Mouse (Mus musculus): ENCODE measurements around the gene Gpr176. TPM values are rescaled to one million over a fixed set of nuclear protein-coding genes. Genes with fewer than 3 reads are reported as not detected.

Gpr176 gene
- total RNA-seq, 1 experiment: 0.22 TPM

DNA sequence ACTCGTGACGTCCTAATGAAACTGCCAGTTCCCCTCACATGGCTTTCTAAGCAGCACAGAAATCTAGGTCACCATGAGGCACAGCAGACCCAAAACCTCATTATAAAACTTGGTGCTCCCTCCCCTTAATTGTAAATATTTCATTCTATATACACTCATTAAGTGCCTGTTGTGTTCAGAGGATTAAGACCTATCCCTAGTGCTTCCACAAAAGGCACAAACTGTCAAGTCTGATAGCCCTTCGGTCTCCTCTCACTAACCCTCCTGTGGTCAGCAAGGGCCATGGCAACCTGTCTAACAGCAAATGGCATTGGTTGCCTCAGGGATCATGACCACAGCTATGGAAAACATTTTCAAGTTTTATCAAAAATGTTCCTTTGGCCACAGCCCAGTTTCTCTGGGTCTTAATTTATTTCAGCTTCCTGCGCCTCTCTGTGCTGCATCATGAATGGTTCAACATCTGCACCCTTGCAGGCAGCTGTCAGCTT lies 19.3 kb downstream of the Gpr176 start:
- no peak overlapping the region for H3K27ac ChIP-seq (ENCODE audit: insufficient read depth, low read depth, low read length, poor library complexity, severe bottlenecking)
- H3K4me3 ChIP-seq (ENCODE audit: insufficient read depth in 1 of 2, low read depth in 1 of 2, low read length in 2 of 2, poor library complexity in 1 of 2, severe bottlenecking in 1 of 2): no peak overlapping the region
- no peak for TF ChIP-seq ZNF384 (IDR thresholded peaks at IDR 0.05; ENCODE audit: low read depth, low read length)
- TF ChIP-seq MAFK (IDR thresholded peaks at IDR 0.05; ENCODE audit: insufficient read depth, low read depth, low read length): no peak
- TF ChIP-seq HCFC1 (IDR thresholded peaks at IDR 0.05; ENCODE audit: borderline replicate concordance, insufficient read depth, low read length): no peak
- TF ChIP-seq CHD2 (IDR thresholded peaks at IDR 0.05; ENCODE audit: low read depth, low read length): no peak
- no peak for TF ChIP-seq ZC3H11A (IDR thresholded peaks at IDR 0.05; ENCODE audit: borderline replicate concordance, low read depth, low read length)
- H3K9ac ChIP-seq (ENCODE audit: insufficient read depth, low read depth, low read length, poor library complexity, severe bottlenecking): no peak overlapping the region
- no peaks in the 10 kb centered on the region for H3K36me3 ChIP-seq (ENCODE audit: control insufficient read depth, insufficient read depth, low read length, poor library complexity, severe bottlenecking)
- H3K9me3 ChIP-seq (ENCODE audit: control insufficient read depth, insufficient read depth, low read depth, low read length): no peaks in the 10 kb centered on the region
- in situ Hi-C loops (cut with MboI; ENCODE audit: low sequenced_read_pairs in 2 of 2, unreplicated experiment in 2 of 2): no loop called here
- H3K4me1 ChIP-seq (ENCODE audit: control insufficient read depth in 2 of 2, insufficient read depth in 2 of 2, low read length in 2 of 2, poor library complexity in 1 of 2): no peaks in the 10 kb centered on the region
- no peak for DNase-seq (ENCODE audit: low read depth, low spot score)

DNA sequence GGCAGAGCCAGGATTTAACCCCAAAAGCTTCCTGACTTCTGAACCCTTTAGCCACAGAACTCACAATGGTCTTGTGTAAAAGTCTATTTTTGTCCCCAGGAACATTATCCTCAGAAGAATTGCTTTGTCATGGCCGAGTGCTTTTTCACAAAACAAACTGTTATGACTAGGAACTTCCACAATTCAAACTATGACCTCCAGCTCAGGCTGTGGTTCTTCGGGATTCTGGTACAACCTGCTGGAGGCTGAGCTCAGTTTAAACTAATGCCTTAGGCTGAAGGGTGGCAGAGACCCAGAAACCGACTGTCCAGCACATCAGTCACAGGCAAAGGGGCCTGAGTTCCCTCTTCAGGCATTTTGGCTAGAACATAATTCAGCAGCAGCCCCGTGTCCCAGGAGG lies 19.7 kb downstream of the Gpr176 start:
- in situ Hi-C loops (cut with MboI; ENCODE audit: low sequenced_read_pairs in 2 of 2, unreplicated experiment in 2 of 2): no loop called here
- DNase-seq (ENCODE audit: low read depth, low spot score): no peak
- no peak overlapping the region for H3K27ac ChIP-seq (ENCODE audit: insufficient read depth, low read depth, low read length, poor library complexity, severe bottlenecking)
- H3K9me3 ChIP-seq (ENCODE audit: control insufficient read depth, insufficient read depth, low read depth, low read length): no peaks in the 10 kb centered on the region
- H3K4me1 ChIP-seq (ENCODE audit: control insufficient read depth in 2 of 2, insufficient read depth in 2 of 2, low read length in 2 of 2, poor library complexity in 1 of 2): no peaks in the 10 kb centered on the region
- H3K36me3 ChIP-seq (ENCODE audit: control insufficient read depth, insufficient read depth, low read length, poor library complexity, severe bottlenecking): no peaks in the 10 kb centered on the region
- no peak overlapping the region for H3K4me3 ChIP-seq (ENCODE audit: insufficient read depth in 1 of 2, low read depth in 1 of 2, low read length in 2 of 2, poor library complexity in 1 of 2, severe bottlenecking in 1 of 2)
- TF ChIP-seq ZC3H11A (IDR thresholded peaks at IDR 0.05; ENCODE audit: borderline replicate concordance, low read depth, low read length) (no peak), MAFK (IDR thresholded peaks at IDR 0.05; ENCODE audit: insufficient read depth, low read depth, low read length) (no peak), ZNF384 (IDR thresholded peaks at IDR 0.05; ENCODE audit: low read depth, low read length) (no peak), CHD2 (IDR thresholded peaks at IDR 0.05; ENCODE audit: low read depth, low read length) (no peak), HCFC1 (IDR thresholded peaks at IDR 0.05; ENCODE audit: borderline replicate concordance, insufficient read depth, low read length) (no peak)
- H3K9ac ChIP-seq (ENCODE audit: insufficient read depth, low read depth, low read length, poor library complexity, severe bottlenecking): no peak overlapping the region

DNA sequence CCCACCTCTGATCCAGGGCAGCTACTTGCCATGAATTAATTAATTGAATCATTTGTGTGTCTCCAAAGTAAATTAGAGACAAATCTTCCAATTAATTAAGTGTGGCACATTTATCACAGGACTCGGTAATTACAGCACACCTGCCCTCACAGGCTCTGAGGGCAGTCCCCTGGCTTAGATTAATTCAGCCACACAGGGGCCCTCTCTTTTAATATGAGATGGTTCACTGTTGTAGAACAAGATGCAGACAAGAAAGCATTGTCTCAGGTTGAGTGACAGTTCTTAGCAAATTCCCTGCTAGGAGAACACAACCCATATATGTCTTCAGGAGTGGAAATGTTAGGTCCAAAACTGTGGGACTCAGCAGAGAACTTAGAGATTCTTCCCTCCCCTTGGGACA lies 27.7 kb downstream of the Gpr176 start:
- no peaks in the 10 kb centered on the region for H3K9me3 ChIP-seq (ENCODE audit: control insufficient read depth, insufficient read depth, low read depth, low read length)
- in situ Hi-C loops (cut with MboI; ENCODE audit: low sequenced_read_pairs in 2 of 2, unreplicated experiment in 2 of 2): no loop called here
- H3K4me3 ChIP-seq (ENCODE audit: insufficient read depth in 1 of 2, low read depth in 1 of 2, low read length in 2 of 2, poor library complexity in 1 of 2, severe bottlenecking in 1 of 2): no peak overlapping the region
- no peak overlapping the region for H3K27ac ChIP-seq (ENCODE audit: insufficient read depth, low read depth, low read length, poor library complexity, severe bottlenecking)
- TF ChIP-seq ZC3H11A (IDR thresholded peaks at IDR 0.05; ENCODE audit: borderline replicate concordance, low read depth, low read length) (no peak), HCFC1 (IDR thresholded peaks at IDR 0.05; ENCODE audit: borderline replicate concordance, insufficient read depth, low read length) (no peak), MAFK (IDR thresholded peaks at IDR 0.05; ENCODE audit: insufficient read depth, low read depth, low read length) (no peak), CHD2 (IDR thresholded peaks at IDR 0.05; ENCODE audit: low read depth, low read length) (no peak), ZNF384 (IDR thresholded peaks at IDR 0.05; ENCODE audit: low read depth, low read length) (no peak)
- no peak for DNase-seq (ENCODE audit: low read depth, low spot score)
- H3K4me1 ChIP-seq (ENCODE audit: control insufficient read depth in 2 of 2, insufficient read depth in 2 of 2, low read length in 2 of 2, poor library complexity in 1 of 2): no peaks in the 10 kb centered on the region; a peak in 1 of 4 replicates
- no peaks in the 10 kb centered on the region for H3K36me3 ChIP-seq (ENCODE audit: control insufficient read depth, insufficient read depth, low read length, poor library complexity, severe bottlenecking)
- H3K9ac ChIP-seq (ENCODE audit: insufficient read depth, low read depth, low read length, poor library complexity, severe bottlenecking): no peak overlapping the region

DNA sequence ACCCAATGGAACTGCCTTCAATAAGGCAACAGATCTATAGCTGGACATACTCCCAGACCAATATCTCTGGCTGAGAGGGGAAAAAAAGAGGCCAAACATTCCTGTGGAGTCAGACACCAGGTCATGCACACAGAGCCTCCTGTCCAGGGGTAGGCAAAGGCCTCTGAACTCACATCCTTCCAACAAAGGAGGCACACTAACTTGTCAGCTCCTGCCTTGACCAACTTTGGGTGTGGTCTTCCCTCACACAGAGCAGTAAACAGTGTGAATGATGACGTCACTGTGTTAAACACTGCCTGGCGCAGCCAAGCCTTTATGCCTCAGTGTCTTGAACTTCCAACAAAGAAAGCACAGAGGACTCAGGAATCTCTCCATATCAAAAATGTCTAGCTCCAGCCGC lies 29.3 kb downstream of the Gpr176 start:
- in situ Hi-C loops (cut with MboI; ENCODE audit: low sequenced_read_pairs in 2 of 2, unreplicated experiment in 2 of 2): no loop called here
- TF ChIP-seq HCFC1 (IDR thresholded peaks at IDR 0.05; ENCODE audit: borderline replicate concordance, insufficient read depth, low read length): no peak
- TF ChIP-seq ZC3H11A (IDR thresholded peaks at IDR 0.05; ENCODE audit: borderline replicate concordance, low read depth, low read length): no peak
- TF ChIP-seq MAFK (IDR thresholded peaks at IDR 0.05; ENCODE audit: insufficient read depth, low read depth, low read length): no peak
- no peak for TF ChIP-seq CHD2 (IDR thresholded peaks at IDR 0.05; ENCODE audit: low read depth, low read length)
- no peak for TF ChIP-seq ZNF384 (IDR thresholded peaks at IDR 0.05; ENCODE audit: low read depth, low read length)
- Histone ChIP-seq H3K27ac (ENCODE audit: insufficient read depth, low read depth, low read length, poor library complexity, severe bottlenecking) (no peak overlapping the region), H3K36me3 (ENCODE audit: control insufficient read depth, insufficient read depth, low read length, poor library complexity, severe bottlenecking) (no peaks in the 10 kb centered on the region), H3K9ac (ENCODE audit: insufficient read depth, low read depth, low read length, poor library complexity, severe bottlenecking) (no peak overlapping the region), H3K9me3 (ENCODE audit: control insufficient read depth, insufficient read depth, low read depth, low read length) (no peaks in the 10 kb centered on the region), H3K4me1 (ENCODE audit: control insufficient read depth in 2 of 2, insufficient read depth in 2 of 2, low read length in 2 of 2, poor library complexity in 1 of 2) (no peaks in the 10 kb centered on the region; a peak in 1 of 4 replicates), H3K4me3 (ENCODE audit: insufficient read depth in 1 of 2, low read depth in 1 of 2, low read length in 2 of 2, poor library complexity in 1 of 2, severe bottlenecking in 1 of 2) (no peak overlapping the region)
- DNase-seq (ENCODE audit: low read depth, low spot score): no peak

DNA sequence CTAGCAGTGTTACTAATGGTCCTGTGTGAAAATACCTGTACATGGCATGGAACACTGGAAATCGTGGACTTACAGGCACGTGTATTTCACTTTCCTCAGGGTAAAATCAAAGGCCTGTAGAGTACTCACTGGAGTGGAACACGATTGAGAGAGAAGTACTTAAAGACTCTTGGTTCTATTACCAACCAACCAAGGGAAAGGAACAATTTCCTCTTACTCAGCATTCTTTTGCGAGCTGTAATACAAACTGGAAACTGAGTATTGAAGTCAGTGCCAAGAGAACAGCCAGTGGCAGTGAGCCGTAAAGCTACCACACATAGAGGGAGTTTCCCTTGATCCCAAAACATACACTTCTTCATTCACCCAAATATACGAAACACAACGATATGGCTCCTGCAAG lies 31.9 kb downstream of the Gpr176 start:
- TF ChIP-seq MAFK (IDR thresholded peaks at IDR 0.05; ENCODE audit: insufficient read depth, low read depth, low read length) (no peak), ZNF384 (IDR thresholded peaks at IDR 0.05; ENCODE audit: low read depth, low read length) (no peak), CHD2 (IDR thresholded peaks at IDR 0.05; ENCODE audit: low read depth, low read length) (no peak), ZC3H11A (IDR thresholded peaks at IDR 0.05; ENCODE audit: borderline replicate concordance, low read depth, low read length) (no peak), HCFC1 (IDR thresholded peaks at IDR 0.05; ENCODE audit: borderline replicate concordance, insufficient read depth, low read length) (no peak)
- Histone ChIP-seq H3K9ac (ENCODE audit: insufficient read depth, low read depth, low read length, poor library complexity, severe bottlenecking) (no peak overlapping the region), H3K4me1 (ENCODE audit: control insufficient read depth in 2 of 2, insufficient read depth in 2 of 2, low read length in 2 of 2, poor library complexity in 1 of 2) (no peaks in the 10 kb centered on the region; a peak in 1 of 4 replicates), H3K4me3 (ENCODE audit: insufficient read depth in 1 of 2, low read depth in 1 of 2, low read length in 2 of 2, poor library complexity in 1 of 2, severe bottlenecking in 1 of 2) (no peak overlapping the region), H3K36me3 (ENCODE audit: control insufficient read depth, insufficient read depth, low read length, poor library complexity, severe bottlenecking) (no peaks in the 10 kb centered on the region), H3K27ac (ENCODE audit: insufficient read depth, low read depth, low read length, poor library complexity, severe bottlenecking) (no peak overlapping the region), H3K9me3 (ENCODE audit: control insufficient read depth, insufficient read depth, low read depth, low read length) (no peaks in the 10 kb centered on the region)
- DNase-seq (ENCODE audit: low read depth, low spot score): no peak
- in situ Hi-C loops (cut with MboI; ENCODE audit: low sequenced_read_pairs in 2 of 2, unreplicated experiment in 2 of 2): no loop called here

Data from ES-E14 (cell line).